Mouse (Mus musculus): ENCODE data around the gene Dock7. TPM values are rescaled to one million over a fixed set of nuclear protein-coding genes. Genes with fewer than 3 reads are reported as not detected.

Gene Dock7
- 9.3 TPM for polyA plus RNA-seq (2015; fragmentation: Illumina TruSeq; extraction: RNeasy Lipid Tissue Mini Kit (QIAGEN cat#74804); ENCODE audit: insufficient read depth, low read depth, low replicate concordance)

DNA sequence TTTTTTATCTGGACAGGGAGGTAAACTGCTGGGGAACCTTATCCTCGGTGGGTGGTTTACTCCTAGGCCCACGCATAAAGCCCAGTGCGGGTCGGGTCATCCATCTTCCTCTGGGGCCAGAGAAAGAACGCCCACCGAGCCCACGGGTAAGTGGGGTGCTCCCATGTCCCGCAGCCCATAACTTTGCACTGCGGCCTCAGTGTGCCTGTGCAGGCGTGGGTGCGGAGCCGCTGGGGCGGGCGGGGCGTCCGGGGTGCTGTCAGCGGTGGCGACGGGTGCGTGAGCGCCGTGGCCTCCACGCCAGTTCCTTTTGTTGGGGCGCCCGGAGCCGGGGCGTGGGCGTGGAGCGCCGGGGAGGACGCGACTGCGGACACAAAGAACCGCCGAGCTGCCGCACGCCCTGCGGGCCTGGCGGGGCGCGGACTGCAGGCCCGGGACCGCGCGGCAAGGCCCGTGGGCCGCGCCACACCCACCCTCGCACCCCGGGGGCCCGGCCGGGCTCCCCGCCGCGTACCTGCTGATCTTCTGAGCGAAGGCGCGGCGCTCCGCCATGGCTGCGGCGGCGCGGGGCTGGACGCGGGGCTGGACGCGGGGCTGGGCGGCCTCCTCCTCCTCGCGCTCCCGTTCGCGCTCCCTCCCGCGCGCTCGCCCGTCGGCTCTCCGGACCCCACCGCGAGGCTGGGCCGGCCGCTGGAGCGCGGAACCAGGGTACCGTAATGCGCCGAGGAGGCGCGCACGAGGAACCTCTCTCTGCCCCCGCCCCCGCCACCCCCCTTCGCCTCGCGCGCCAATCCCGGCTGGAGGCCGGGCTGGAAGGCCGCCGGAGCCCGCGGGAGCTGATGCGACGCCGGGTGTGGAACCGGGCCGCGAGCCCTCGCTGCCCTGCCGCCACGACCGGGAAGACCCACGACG, at the start of gene Dock7:
Gene Dock7 (minus strand): TSS at position 705 of the 912 bp plus-strand sequence.

DNA sequence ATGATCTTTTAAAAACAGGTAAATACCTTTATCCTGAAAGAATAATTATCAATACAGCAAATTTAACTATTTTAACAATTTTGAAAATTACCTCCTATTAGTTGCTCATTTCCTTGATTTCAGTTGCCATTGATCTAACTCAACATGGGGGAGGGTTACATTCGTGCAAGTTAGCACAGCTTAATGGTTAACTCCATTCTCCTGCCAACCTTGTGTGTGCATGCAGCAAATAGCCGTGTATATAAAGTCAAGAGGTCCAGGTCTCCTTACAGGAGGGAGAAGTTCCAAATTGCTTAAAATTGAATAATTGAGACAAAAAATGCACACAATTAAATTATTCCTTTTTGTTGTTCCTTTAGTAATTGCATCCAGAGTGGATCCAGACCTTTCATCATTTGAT, 90.0 kb downstream of the Dock7 start, which contains the start of gene Angptl3:
Gene Angptl3 (plus strand): TSS at position 269 of the 400 bp plus-strand sequence.

GRCm38 (mm10) chr4:98923568-98924070, 197.1 kb downstream of the Dock7 start, which contains the start of gene Usp1:
Usp1 (plus strand) TSS chr4:98923810.

Other genes starting within 250 kb of the Dock7 start
- 5.4 TPM for gene Usp1, start 197.1 kb downstream of the Dock7 start, polyA plus RNA-seq (2015; fragmentation: Illumina TruSeq; extraction: RNeasy Lipid Tissue Mini Kit (QIAGEN cat#74804); ENCODE audit: insufficient read depth, low read depth, low replicate concordance)
- not detected for gene Angptl3, start 90.0 kb downstream of the Dock7 start, polyA plus RNA-seq (2015; fragmentation: Illumina TruSeq; extraction: RNeasy Lipid Tissue Mini Kit (QIAGEN cat#74804); ENCODE audit: insufficient read depth, low read depth, low replicate concordance)
- gene Atg4c, start 73.0 kb upstream of the Dock7 start, polyA plus RNA-seq (2015; fragmentation: Illumina TruSeq; extraction: RNeasy Lipid Tissue Mini Kit (QIAGEN cat#74804); ENCODE audit: insufficient read depth, low read depth, low replicate concordance) = 5.3 TPM
- gene Gm12689, start 175.0 kb upstream of the Dock7 start, polyA plus RNA-seq (2015; fragmentation: Illumina TruSeq; extraction: RNeasy Lipid Tissue Mini Kit (QIAGEN cat#74804); ENCODE audit: insufficient read depth, low read depth, low replicate concordance) = 1.9 TPM